21 mouse cellular contexts compared by ENCODE assay signal in genomic region chr14:8495691-8496090, GRCm38 (mm10).
DNase-seq lines count a peak whose midpoint lies in the region; ATAC-seq and TF ChIP-seq lines count a peak whose summit lies in the region.
"Had no signal": no experiment of that assay in that cellular context is flagged by ENCODE, and none has a peak within 500 bp of the region (broad histone marks: within the 10 kb centered on the region; RNA-seq: fewer than 3 reads in every experiment).

No protein-coding gene starts in this region.

- H3K4me1 ChIP-seq in kidney, adult 2 months (ENCODE audit: control insufficient read depth, insufficient read depth, low read length): no peaks in the 10 kb centered on the region
- no peaks in the 10 kb centered on the region for H3K4me1 ChIP-seq in kidney, embryonic 15.5 days
- H3K4me1 ChIP-seq in kidney, embryonic 16.5 days (ENCODE audit: insufficient read depth, low read length): no peaks in the 10 kb centered on the region
- H3K4me1 ChIP-seq: embryonic facial prominence, embryonic 13.5 days; embryonic facial prominence, embryonic 15.5 days; forebrain, embryonic 10.5 days; forebrain, embryonic 12.5 days had no signal

- no peaks in the 10 kb centered on the region for H3K36me3 ChIP-seq in kidney, adult 2 months (ENCODE audit: control insufficient read depth, insufficient read depth, low read length)
- no peaks in the 10 kb centered on the region for H3K36me3 ChIP-seq in kidney, embryonic 15.5 days
- H3K36me3 ChIP-seq in kidney, embryonic 16.5 days (ENCODE audit: insufficient read depth, low read length): no peaks in the 10 kb centered on the region
- H3K36me3 ChIP-seq: embryonic facial prominence, embryonic 13.5 days; embryonic facial prominence, embryonic 15.5 days; forebrain, embryonic 10.5 days; forebrain, embryonic 12.5 days had no signal

- H3K4me2 ChIP-seq in kidney, embryonic 15.5 days: no peak overlapping the region
- H3K4me2 ChIP-seq in kidney, embryonic 16.5 days (replicated peaks; ENCODE audit: low read depth, low read length): no peak overlapping the region
- H3K4me2 ChIP-seq: embryonic facial prominence, embryonic 13.5 days; embryonic facial prominence, embryonic 15.5 days; forebrain, embryonic 12.5 days had no signal

- H3K9ac ChIP-seq in kidney, embryonic 15.5 days: no peak overlapping the region
- no peak overlapping the region for H3K9ac ChIP-seq in kidney, embryonic 16.5 days (replicated peaks; ENCODE audit: low read length)
- H3K9ac ChIP-seq: embryonic facial prominence, embryonic 13.5 days; embryonic facial prominence, embryonic 15.5 days; forebrain, embryonic 12.5 days had no signal

- no peak for TF ChIP-seq POLR2A in kidney, adult 2 months (IDR thresholded peaks at IDR 0.05; ENCODE audit: low read depth, low read length)

- H3K27me3 ChIP-seq in kidney, adult 2 months (replicated peaks; ENCODE audit: control insufficient read depth, insufficient read depth, low read length): no peaks in the 10 kb centered on the region
- H3K27me3 ChIP-seq in kidney, embryonic 15.5 days: no peaks in the 10 kb centered on the region
- no peaks in the 10 kb centered on the region for H3K27me3 ChIP-seq in kidney, embryonic 16.5 days (ENCODE audit: insufficient read depth, low read length)
- H3K27me3 ChIP-seq: embryonic facial prominence, embryonic 13.5 days; embryonic facial prominence, embryonic 15.5 days; forebrain, embryonic 12.5 days had no signal

- ATAC-seq in kidney, embryonic 15.5 days (replicated peaks; ENCODE audit: low FRiP score): no peak
- no peak for ATAC-seq in kidney, embryonic 16.5 days (ENCODE audit: low FRiP score, low TSS enrichment)

- no peaks in the 10 kb centered on the region for H3K9me3 ChIP-seq in kidney, embryonic 15.5 days (replicated peaks)
- H3K9me3 ChIP-seq in kidney, embryonic 16.5 days (ENCODE audit: low read length): no peaks in the 10 kb centered on the region
- H3K9me3 ChIP-seq: embryonic facial prominence, embryonic 13.5 days; embryonic facial prominence, embryonic 15.5 days; forebrain, embryonic 10.5 days; forebrain, embryonic 12.5 days had no signal

- DNase-seq in kidney, adult 2 months: peak; percentile 61
- DNase-seq in kidney, adult 9 months: peak; percentile 52
- DNase-seq in kidney, postnatal 10 days: no peak
- peak; percentile 24 to 58 for DNase-seq in kidney, postnatal 36 days
- DNase-seq: adrenal gland, adult 2 months; adrenal gland, postnatal 10 days; adrenal gland, postnatal 25 days; cerebellum, adult 11 months; cerebellum, adult 18-20 months; cerebellum, adult 8-10 months; cerebellum, adult 9-11 months; cerebellum, postnatal 14 days; cerebellum, postnatal 36 days; embryo, embryonic 11 days had no signal

- no peak for TF ChIP-seq CTCF in kidney, adult 2 months (conservative IDR thresholded peaks at IDR 0.05; ENCODE audit: insufficient read depth, insufficient read length, low read depth, low read length)

- WGBS in kidney, adult 2 months: 59% methylated on average over 2 of the region's 2 CpGs
- WGBS in kidney, embryonic 15.5 days: 77% methylated on average over 2 of the region's 2 CpGs
- 75% methylated on average over 2 of the region's 2 CpGs for WGBS in kidney, embryonic 16.5 days

- no peak overlapping the region for H3K27ac ChIP-seq in kidney, adult 2 months (ENCODE audit: insufficient read depth, low read depth, low read length)
- H3K27ac ChIP-seq in kidney, embryonic 15.5 days: no peak overlapping the region
- H3K27ac ChIP-seq in kidney, embryonic 16.5 days (ENCODE audit: low read length): no peak overlapping the region
- H3K27ac ChIP-seq: embryonic facial prominence, embryonic 13.5 days; embryonic facial prominence, embryonic 15.5 days; forebrain, embryonic 10.5 days; forebrain, embryonic 12.5 days had no signal

- no peak overlapping the region for H3K4me3 ChIP-seq in kidney, adult 2 months (ENCODE audit: insufficient read depth, low read depth, low read length)
- no peak overlapping the region for H3K4me3 ChIP-seq in kidney, embryonic 15.5 days (replicated peaks)
- H3K4me3 ChIP-seq in kidney, embryonic 16.5 days (ENCODE audit: low read length): no peak overlapping the region
- H3K4me3 ChIP-seq: embryonic facial prominence, embryonic 13.5 days; embryonic facial prominence, embryonic 15.5 days; erythroblast, embryonic 14.5 days; forebrain, embryonic 10.5 days; forebrain, embryonic 12.5 days had no signal
